Mouse (Mus musculus): ENCODE measurements around the gene Pls1. TPM values are rescaled to one million over a fixed set of nuclear protein-coding genes. Genes with fewer than 3 reads are reported as not detected.
A peak's percentile ranks its signal among the peaks of the same experiment; 100 is the strongest.

Pls1 gene
- 0.56 TPM in 1 of 2 replicates, not detected in the other for total RNA-seq (2017)

GRCm38 (mm10) chr9:95844825-95845460 lies at the start of gene Pls1:
Gene Pls1, minus strand, starts transcription at chr9:95845311.
- peak; percentile 65 to 66 for ATAC-seq (replicated peaks in 1 of 2; ENCODE audit: insufficient read depth in 1 of 2, low FRiP score in 2 of 2, low TSS enrichment in 1 of 2, low read depth in 1 of 2, poor library complexity in 2 of 2, severe bottlenecking in 2 of 2)

- no peak for ATAC-seq (replicated peaks in 1 of 2; ENCODE audit: insufficient read depth in 1 of 2, low FRiP score in 2 of 2, low TSS enrichment in 1 of 2, low read depth in 1 of 2, poor library complexity in 2 of 2, severe bottlenecking in 2 of 2)
Measured at GRCm38 (mm10) chr9:95882751-95883150, 37.6 kb upstream of the Pls1 start.

- ATAC-seq (replicated peaks in 1 of 2; ENCODE audit: insufficient read depth in 1 of 2, low FRiP score in 2 of 2, low TSS enrichment in 1 of 2, low read depth in 1 of 2, poor library complexity in 2 of 2, severe bottlenecking in 2 of 2), result no peak
Measured at GRCm38 (mm10) chr9:95878246-95878645, 33.1 kb upstream of the Pls1 start.

- ATAC-seq (replicated peaks in 1 of 2; ENCODE audit: insufficient read depth in 1 of 2, low FRiP score in 2 of 2, low TSS enrichment in 1 of 2, low read depth in 1 of 2, poor library complexity in 2 of 2, severe bottlenecking in 2 of 2), result peak; percentile 65 to 74
Measured at GRCm38 (mm10) chr9:95858027-95858570, 13.0 kb upstream of the Pls1 start.

GRCm38 (mm10) chr9:95857414-95858026 lies 12.4 kb upstream of the Pls1 start, which contains the start of gene Atr:
Gene Atr, plus strand, starts transcription at chr9:95857597.
- peak; percentile 82 to 93 for ATAC-seq (replicated peaks in 1 of 2; ENCODE audit: insufficient read depth in 1 of 2, low FRiP score in 2 of 2, low TSS enrichment in 1 of 2, low read depth in 1 of 2, poor library complexity in 2 of 2, severe bottlenecking in 2 of 2)

GRCm38 (mm10) chr9:95856004-95856403 lies 10.9 kb upstream of the Pls1 start:
- ATAC-seq (replicated peaks in 1 of 2; ENCODE audit: insufficient read depth in 1 of 2, low FRiP score in 2 of 2, low TSS enrichment in 1 of 2, low read depth in 1 of 2, poor library complexity in 2 of 2, severe bottlenecking in 2 of 2), result no peak

GRCm38 (mm10) chr9:95854891-95855290 lies 9.8 kb upstream of the Pls1 start:
- no peak for ATAC-seq (replicated peaks in 1 of 2; ENCODE audit: insufficient read depth in 1 of 2, low FRiP score in 2 of 2, low TSS enrichment in 1 of 2, low read depth in 1 of 2, poor library complexity in 2 of 2, severe bottlenecking in 2 of 2)

- peak; percentile 53 to 59; a peak in 3 of 4 replicates for ATAC-seq (replicated peaks in 1 of 2; ENCODE audit: insufficient read depth in 1 of 2, low FRiP score in 2 of 2, low TSS enrichment in 1 of 2, low read depth in 1 of 2, poor library complexity in 2 of 2, severe bottlenecking in 2 of 2)
Measured at GRCm38 (mm10) chr9:95852896-95853295, 7.8 kb upstream of the Pls1 start.

- ATAC-seq (replicated peaks in 1 of 2; ENCODE audit: insufficient read depth in 1 of 2, low FRiP score in 2 of 2, low TSS enrichment in 1 of 2, low read depth in 1 of 2, poor library complexity in 2 of 2, severe bottlenecking in 2 of 2), result no peak
Measured at GRCm38 (mm10) chr9:95851671-95852070, 6.6 kb upstream of the Pls1 start.

GRCm38 (mm10) chr9:95845711-95846110 lies 600 bp upstream of the Pls1 start:
- ATAC-seq (replicated peaks in 1 of 2; ENCODE audit: insufficient read depth in 1 of 2, low FRiP score in 2 of 2, low TSS enrichment in 1 of 2, low read depth in 1 of 2, poor library complexity in 2 of 2, severe bottlenecking in 2 of 2), result no peak

GRCm38 (mm10) chr9:95839424-95839823 lies 5.7 kb downstream of the Pls1 start:
- ATAC-seq (replicated peaks in 1 of 2; ENCODE audit: insufficient read depth in 1 of 2, low FRiP score in 2 of 2, low TSS enrichment in 1 of 2, low read depth in 1 of 2, poor library complexity in 2 of 2, severe bottlenecking in 2 of 2), result no peak

- ATAC-seq (replicated peaks in 1 of 2; ENCODE audit: insufficient read depth in 1 of 2, low FRiP score in 2 of 2, low TSS enrichment in 1 of 2, low read depth in 1 of 2, poor library complexity in 2 of 2, severe bottlenecking in 2 of 2), result no peak
Measured at GRCm38 (mm10) chr9:95835741-95836140, 9.4 kb downstream of the Pls1 start.

- ATAC-seq (replicated peaks in 1 of 2; ENCODE audit: insufficient read depth in 1 of 2, low FRiP score in 2 of 2, low TSS enrichment in 1 of 2, low read depth in 1 of 2, poor library complexity in 2 of 2, severe bottlenecking in 2 of 2), result peak; percentile 49 to 56; a peak in 3 of 4 replicates
Measured at GRCm38 (mm10) chr9:95834799-95835198, 10.3 kb downstream of the Pls1 start.

- ATAC-seq (replicated peaks in 1 of 2; ENCODE audit: insufficient read depth in 1 of 2, low FRiP score in 2 of 2, low TSS enrichment in 1 of 2, low read depth in 1 of 2, poor library complexity in 2 of 2, severe bottlenecking in 2 of 2), result peak; percentile 47 to 70
Measured at GRCm38 (mm10) chr9:95832758-95833157, 12.4 kb downstream of the Pls1 start.

- ATAC-seq (replicated peaks in 1 of 2; ENCODE audit: insufficient read depth in 1 of 2, low FRiP score in 2 of 2, low TSS enrichment in 1 of 2, low read depth in 1 of 2, poor library complexity in 2 of 2, severe bottlenecking in 2 of 2), result no peak
Measured at GRCm38 (mm10) chr9:95827565-95827964, 17.5 kb downstream of the Pls1 start.

GRCm38 (mm10) chr9:95822531-95822930 lies 22.6 kb downstream of the Pls1 start:
- ATAC-seq (replicated peaks in 1 of 2; ENCODE audit: insufficient read depth in 1 of 2, low FRiP score in 2 of 2, low TSS enrichment in 1 of 2, low read depth in 1 of 2, poor library complexity in 2 of 2, severe bottlenecking in 2 of 2), result no peak

- ATAC-seq (replicated peaks in 1 of 2; ENCODE audit: insufficient read depth in 1 of 2, low FRiP score in 2 of 2, low TSS enrichment in 1 of 2, low read depth in 1 of 2, poor library complexity in 2 of 2, severe bottlenecking in 2 of 2), result no peak
Measured at GRCm38 (mm10) chr9:95815706-95816105, 29.4 kb downstream of the Pls1 start.

- ATAC-seq (replicated peaks in 1 of 2; ENCODE audit: insufficient read depth in 1 of 2, low FRiP score in 2 of 2, low TSS enrichment in 1 of 2, low read depth in 1 of 2, poor library complexity in 2 of 2, severe bottlenecking in 2 of 2), result no peak
Measured at GRCm38 (mm10) chr9:95815015-95815673, 30.0 kb downstream of the Pls1 start.

Measured in hematopoietic stem cell, adult 5-6 weeks (primary cell).